Mouse (Mus musculus) forebrain, embryonic 16.5 days (tissue): ENCODE results near the gene Hyal5. TPM values are rescaled to one million over a fixed set of nuclear protein-coding genes. Genes with fewer than 3 reads are reported as not detected.

ENCODE experiments used
- ATAC-seq: fragments of 200-750 bp; cut with Nextera tagmentation; 2 replicates; pipeline ENCODE4 v1.8.0; 2017; ENCODE audit warnings: mild to moderate bottlenecking, moderate library complexity
- H3K27ac ChIP-seq: fragments of 300-500 bp; sonication (generic); 2 replicates; pipeline ENCODE4 v1.5.1; 2014; ENCODE audit warnings: low read length, control low read depth
- H3K27me3 ChIP-seq: fragments of 300-500 bp; sonication (generic); replicated peaks from 2 replicates; pipeline ENCODE4 v1.6.1; 2014; ENCODE audit warnings: low read length; ENCODE audit not compliant: control insufficient read depth, insufficient read depth
- H3K36me3 ChIP-seq: fragments of 300-500 bp; sonication (generic); 2 replicates; pipeline ENCODE4 v1.6.1; 2014; ENCODE audit not compliant: control insufficient read depth, insufficient read depth
- H3K4me1 ChIP-seq: fragments of 300-500 bp; sonication (generic); replicated peaks from 2 replicates; pipeline ENCODE4 v1.6.1; 2014; ENCODE audit warnings: low read length; ENCODE audit not compliant: control insufficient read depth, insufficient read depth
- H3K4me2 ChIP-seq: fragments of 300-500 bp; sonication (generic); 2 replicates; pipeline ENCODE4 v1.6.1; 2014; ENCODE audit warnings: mild to moderate bottlenecking, low read length, control low read depth
- H3K4me3 ChIP-seq: fragments of 300-500 bp; sonication (generic); replicated peaks from 2 replicates; pipeline ENCODE4 v1.5.1; 2014; ENCODE audit warnings: mild to moderate bottlenecking, low read length, control low read depth
- H3K9ac ChIP-seq: fragments of 300-500 bp; sonication (generic); replicated peaks from 2 replicates; pipeline ENCODE4 v1.6.1; 2014; ENCODE audit warnings: low read depth, low read length, control low read depth
- H3K9me3 ChIP-seq: fragments of 300-500 bp; sonication (generic); 2 replicates; pipeline ENCODE4 v1.6.1; 2016; ENCODE audit warnings: low read length; ENCODE audit not compliant: control insufficient read depth
- WGBS: fragments of 180-500 bp; shearing (Covaris S2); extraction: QIAGEN DNeasy Blood & Tissue Kit; methylation state at CpG from one replicate; pipeline ENCODE4 v1.1.7; 2014; 5-methylcytosine and 5-hydroxymethylcytosine counted together
- polyA plus RNA-seq: library from polyadenylated mRNA; unstranded; fragments of >200 nt; fragmentation: Nextera tagmentation; extraction: Ambion mirVana; gene quantifications from 2 replicates; pipeline ENCODE4 v1.2.1, GENCODE M21; 2015

Hyal5 gene
- polyA plus RNA-seq, 1 experiment from 2014 or later, result not detected

DNA sequence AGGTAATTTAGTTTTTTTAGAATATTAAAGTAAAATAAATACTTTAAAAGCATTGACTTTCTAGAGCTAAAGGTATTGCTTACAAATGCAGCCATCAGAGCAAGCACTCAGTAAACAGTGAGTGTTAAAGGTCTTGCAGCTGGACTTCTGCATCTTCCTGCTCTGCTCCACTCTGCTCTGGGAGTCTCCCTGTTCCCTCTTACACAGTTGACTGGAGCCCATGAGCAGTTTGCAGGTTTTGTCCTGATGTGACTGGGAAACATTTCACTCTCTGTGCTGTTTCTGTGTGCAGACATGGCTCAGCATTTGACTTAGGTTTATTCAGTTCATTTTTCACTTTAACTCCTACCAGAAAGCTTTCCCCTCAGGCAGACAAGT lies 52.9 kb downstream of the Hyal5 start:
- no peaks in the 10 kb centered on the region for H3K27me3 ChIP-seq
- H3K4me3 ChIP-seq, result no peak overlapping the region
- no peak overlapping the region for H3K9ac ChIP-seq
- H3K4me2 ChIP-seq, result no peak overlapping the region
- H3K27ac ChIP-seq, result no peak overlapping the region
- no peaks in the 10 kb centered on the region for H3K4me1 ChIP-seq
- H3K9me3 ChIP-seq, result no peaks in the 10 kb centered on the region
- H3K36me3 ChIP-seq, result no peaks in the 10 kb centered on the region
- ATAC-seq, result no peak

- H3K9ac ChIP-seq, result no peak overlapping the region
- H3K4me1 ChIP-seq, result no peaks in the 10 kb centered on the region
- WGBS, result 97% methylated on average over 2 of the region's 2 CpGs
- no peaks in the 10 kb centered on the region for H3K27me3 ChIP-seq
- no peak overlapping the region for H3K4me2 ChIP-seq
- no peak overlapping the region for H3K27ac ChIP-seq
- ATAC-seq, result no peak
- no peaks in the 10 kb centered on the region for H3K36me3 ChIP-seq
- no peak overlapping the region for H3K4me3 ChIP-seq
- H3K9me3 ChIP-seq, result no peaks in the 10 kb centered on the region
These were observed 55.8 kb downstream of the Hyal5 start for GRCm38 (mm10) chr6:24913591-24913990.

DNA sequence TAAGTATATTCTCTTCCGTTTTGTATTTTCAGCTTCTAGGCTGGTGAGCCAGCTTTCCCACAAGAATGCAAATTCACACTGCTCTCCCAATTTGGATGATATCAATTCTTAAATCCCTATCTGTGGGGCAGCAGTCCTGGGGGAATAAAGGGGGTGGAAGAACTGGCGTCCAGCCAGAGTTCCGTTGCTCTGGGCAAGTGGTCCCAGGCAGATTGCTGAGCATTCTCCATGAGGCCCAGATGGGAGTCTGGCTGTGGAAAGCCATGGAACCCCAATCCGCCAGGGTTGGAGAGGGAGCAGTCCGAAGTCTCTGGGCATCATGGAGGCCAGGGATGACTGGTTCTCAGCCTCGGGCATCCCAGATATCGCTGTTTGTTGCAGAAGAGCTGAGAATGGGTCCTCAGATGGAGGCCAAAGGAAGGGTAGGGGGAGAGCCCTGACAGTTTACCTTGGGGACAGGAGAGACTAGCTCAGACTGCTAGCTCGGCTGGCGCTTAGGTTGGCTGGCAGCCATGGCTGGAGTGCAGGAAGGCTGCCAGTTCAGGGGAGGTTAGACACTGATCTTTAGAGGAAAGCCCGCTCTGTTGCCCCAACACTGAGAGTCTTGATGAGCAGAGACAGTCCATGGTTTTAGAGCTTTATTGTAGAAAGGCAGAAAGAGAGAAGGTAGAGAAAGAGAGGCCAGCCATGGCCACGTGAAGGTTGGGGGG lies 67.4 kb downstream of the Hyal5 start:
- H3K36me3 ChIP-seq, result no peaks in the 10 kb centered on the region
- H3K9ac ChIP-seq, result no peak overlapping the region
- H3K27ac ChIP-seq, result no peak overlapping the region
- no peaks in the 10 kb centered on the region for H3K4me1 ChIP-seq
- no peak for ATAC-seq
- H3K4me2 ChIP-seq, result no peak overlapping the region
- H3K4me3 ChIP-seq, result no peak overlapping the region
- WGBS, result 86% methylated on average over 11 of the region's 11 CpGs
- H3K9me3 ChIP-seq, result no peaks in the 10 kb centered on the region
- H3K27me3 ChIP-seq, result no peaks in the 10 kb centered on the region

Other genes starting within 250 kb of the Hyal5 start
- gene Wasl, start 193.0 kb upstream of the Hyal5 start, polyA plus RNA-seq, result 58.3 and 58.5 TPM in 2 replicates
- not detected in 2 replicates for gene Hyal6, start 124.8 kb upstream of the Hyal5 start, polyA plus RNA-seq
- gene Hyal4, start 109.7 kb upstream of the Hyal5 start, polyA plus RNA-seq, result not detected in 2 replicates
- gene Spam1, start 66.8 kb upstream of the Hyal5 start, polyA plus RNA-seq, result not detected in 2 replicates
- 1.6 and 2.2 TPM in 2 replicates for gene Tmem229a, start 98.3 kb downstream of the Hyal5 start, polyA plus RNA-seq